Mouse (Mus musculus): Measurements from ENCODE around the gene Akap5.

GRCm38 (mm10) chr12:76370831-76371571 lies 46.3 kb downstream of the Akap5 start:
- TF ChIP-seq CTCF (IDR thresholded peaks at IDR 0.05; ENCODE audit: low read depth) (no peak; the same call in 1 of the 2 replicates), EP300 (IDR thresholded peaks at IDR 0.05; ENCODE audit: low read depth) (no peak)
